Mouse (Mus musculus): ENCODE data around the gene Sry.

The Sry gene

GRCm38 (mm10) chrY:2663558-2663957 is at the start of gene Sry:
Gene Sry (minus strand): TSS chrY:2663658.
- DNase-seq (ENCODE audit: low spot score in 2 of 2): no peak

Measured in frontal cortex, postnatal 36 days (tissue).